Mouse (Mus musculus): ENCODE results near the gene Krr1. TPM values are rescaled to one million over a fixed set of nuclear protein-coding genes. Genes with fewer than 3 reads are reported as not detected.
"Not testable (repeated sequence)": the region's sequence is repeated elsewhere in the genome, so short reads cannot be mapped to it uniquely, and the experiment has no call there.

Gene Krr1
- polyA plus RNA-seq, 1 experiment = 24.0 TPM

- peak within 1 kb of the TSS; percentile 71 for H3K4me3 ChIP-seq (replicated peaks; ENCODE audit: control insufficient read depth, low read depth, low read length)
- TF ChIP-seq POLR2A (IDR thresholded peaks at IDR 0.05; ENCODE audit: borderline replicate concordance, control insufficient read depth, low read depth, low read length) (no peak), CTCF (IDR thresholded peaks at IDR 0.05; ENCODE audit: control insufficient read depth, insufficient read depth, low read length) (no peak)
Observed at GRCm38 (mm10) chr10:112002544-112003215, 30.2 kb downstream of the Krr1 start, which contains the start of gene Glipr1. TSS of gene Glipr1 (minus strand) at chr10:112002631.

GRCm38 (mm10) chr10:112009511-112009910, 37.0 kb downstream of the Krr1 start:
- 65% methylated on average over 1 of the region's 1 CpGs for WGBS
- not testable (repeated sequence) for H3K27ac ChIP-seq (ENCODE audit: control insufficient read depth, insufficient read depth, low read depth, low read length, poor library complexity); H3K4me1 ChIP-seq (ENCODE audit: control insufficient read depth, insufficient read depth, low read length); H3K4me3 ChIP-seq (replicated peaks; ENCODE audit: control insufficient read depth, low read depth, low read length)

More at GRCm38 (mm10) chr10:112002544-112003215, 30.2 kb downstream of the Krr1 start, which contains the start of gene Glipr1:
- peak within 1 kb of the TSS; percentile 92 for H3K27ac ChIP-seq (ENCODE audit: control insufficient read depth, insufficient read depth, low read depth, low read length, poor library complexity)
- H3K4me1 ChIP-seq (ENCODE audit: control insufficient read depth, insufficient read depth, low read length) = peaks cover 5% of the 10 kb centered on the region
- WGBS = 5% methylated on average over 9 of the region's 9 CpGs

- Histone ChIP-seq H3K4me3 (replicated peaks; ENCODE audit: control insufficient read depth, low read depth, low read length) (no peak overlapping the region), H3K27ac (ENCODE audit: control insufficient read depth, insufficient read depth, low read depth, low read length, poor library complexity) (no peak overlapping the region), H3K4me1 (ENCODE audit: control insufficient read depth, insufficient read depth, low read length) (no peaks in the 10 kb centered on the region)
- 37% methylated on average over 2 of the region's 2 CpGs for WGBS
- no peak for TF ChIP-seq POLR2A (IDR thresholded peaks at IDR 0.05; ENCODE audit: borderline replicate concordance, control insufficient read depth, low read depth, low read length)
- no peak for TF ChIP-seq CTCF (IDR thresholded peaks at IDR 0.05; ENCODE audit: control insufficient read depth, insufficient read depth, low read length)
Observed at GRCm38 (mm10) chr10:112023585-112023984, 51.1 kb downstream of the Krr1 start.

- H3K27ac ChIP-seq (ENCODE audit: control insufficient read depth, insufficient read depth, low read depth, low read length, poor library complexity); H3K4me1 ChIP-seq (ENCODE audit: control insufficient read depth, insufficient read depth, low read length); H3K4me3 ChIP-seq (replicated peaks; ENCODE audit: control insufficient read depth, low read depth, low read length): not testable (repeated sequence)
- 46% methylated on average over 3 of the region's 3 CpGs for WGBS
Observed at GRCm38 (mm10) chr10:112028689-112029088, 56.2 kb downstream of the Krr1 start.

Other genes with a start within 250 kb of the Krr1 start
- 39.6 and 115 TPM in 2 replicates for gene Glipr1, start 30.0 kb downstream of the Krr1 start, polyA plus RNA-seq (2011; ENCODE audit: insufficient read depth, insufficient read length, low replicate concordance, missing spikeins)
- not detected in 2 replicates for gene Glipr1l1, start 87.5 kb downstream of the Krr1 start, polyA plus RNA-seq (2011; ENCODE audit: insufficient read depth, insufficient read length, low replicate concordance, missing spikeins)
- not detected in 2 replicates for gene Glipr1l2, start 110.7 kb downstream of the Krr1 start, polyA plus RNA-seq (2011; ENCODE audit: insufficient read depth, insufficient read length, low replicate concordance, missing spikeins)
- gene Glipr1l3, start 187.7 kb downstream of the Krr1 start, polyA plus RNA-seq (2011; ENCODE audit: insufficient read depth, insufficient read length, low replicate concordance, missing spikeins) = not detected in 2 replicates
- not detected in 2 replicates for gene Caps2, start 191.0 kb downstream of the Krr1 start, polyA plus RNA-seq (2011; ENCODE audit: insufficient read depth, insufficient read length, low replicate concordance, missing spikeins)

Data from bone marrow, adult 2 months (tissue).